Mouse (Mus musculus) liver, postnatal 0 days (tissue): Measurements from ENCODE around the gene Slc35d1.

Source experiments
- CTCF ChIP-seq: sonication (generic); IDR thresholded peaks from 2 replicates; pipeline ENCODE4 v1.5.1; 2016; ENCODE audit warnings: antibody characterized with exemption, low read depth
- EP300 ChIP-seq: IDR thresholded peaks from 2 replicates; pipeline ENCODE4 v1.6.1; 2016; ENCODE audit warnings: antibody characterized with exemption, low read depth, mild to moderate bottlenecking

- TF ChIP-seq CTCF (no peak), EP300 (no peak; the same call in 1 of the 2 replicates)
Observed at GRCm38 (mm10) chr4:103120874-103121389, 94.0 kb downstream of the Slc35d1 start.
